Comparison of ENCODE assay signal across 18 mouse cellular contexts in genomic region chr1:56675253-56675652, GRCm38 (mm10). TPM values are rescaled to one million over a fixed set of nuclear protein-coding genes. Genes with fewer than 3 reads are reported as not detected.
"Had no signal": no experiment of that assay in that cellular context is flagged by ENCODE, and none has a peak within 500 bp of the region (broad histone marks: within the 10 kb centered on the region; RNA-seq: fewer than 3 reads in every experiment).

No protein-coding gene starts in this region.

- H3K9me3 ChIP-seq: midbrain, embryonic 15.5 days; neural tube, embryonic 13.5 days had no signal

- H3K4me2 ChIP-seq: midbrain, embryonic 15.5 days; neural tube, embryonic 13.5 days had no signal

- H3K27me3 ChIP-seq: midbrain, embryonic 15.5 days; neural tube, embryonic 13.5 days had no signal

- ATAC-seq: midbrain, embryonic 15.5 days had no signal

- H3K4me3 ChIP-seq: midbrain, embryonic 15.5 days; neural tube, embryonic 13.5 days had no signal

- H3K36me3 ChIP-seq: midbrain, embryonic 15.5 days; neural tube, embryonic 13.5 days had no signal

- DNase-seq: kidney, adult 11 months; kidney, postnatal 25 days; layer of hippocampus, adult 9-11 months; liver; lung, adult 18-20 months; right cerebral cortex, adult 18-20 months; thymus, adult 18-20 months; thymus, postnatal 14 days had no signal

- H3K9ac ChIP-seq: liver, embryonic 14.5 days; midbrain, embryonic 15.5 days; neural tube, embryonic 13.5 days had no signal

- H3K27ac ChIP-seq: liver, embryonic 14.5 days; midbrain, embryonic 15.5 days; neural tube, embryonic 13.5 days had no signal

- H3K4me1 ChIP-seq: midbrain, embryonic 15.5 days had no signal

RNA-seq across cellular contexts. Expression of gene Hsfy2, which starts 38.0 kb away (rescaled TPM):
- total RNA-seq: layer of hippocampus, adult 18-20 months; left cerebral cortex, postnatal 36 days; megakaryocyte-erythroid progenitor cell, adult 5-6 weeks had no signal
- polyA plus RNA-seq: intestine, embryonic 14.5 days; kidney, embryonic 16.5 days; liver, embryonic 14.5 days; lung, embryonic 16.5 days; midbrain, embryonic 15.5 days; neural tube, embryonic 13.5 days; stomach, embryonic 14.5 days had no signal
